Mouse (Mus musculus): ENCODE data around the gene Cped1.

The Cped1 gene

DNA sequence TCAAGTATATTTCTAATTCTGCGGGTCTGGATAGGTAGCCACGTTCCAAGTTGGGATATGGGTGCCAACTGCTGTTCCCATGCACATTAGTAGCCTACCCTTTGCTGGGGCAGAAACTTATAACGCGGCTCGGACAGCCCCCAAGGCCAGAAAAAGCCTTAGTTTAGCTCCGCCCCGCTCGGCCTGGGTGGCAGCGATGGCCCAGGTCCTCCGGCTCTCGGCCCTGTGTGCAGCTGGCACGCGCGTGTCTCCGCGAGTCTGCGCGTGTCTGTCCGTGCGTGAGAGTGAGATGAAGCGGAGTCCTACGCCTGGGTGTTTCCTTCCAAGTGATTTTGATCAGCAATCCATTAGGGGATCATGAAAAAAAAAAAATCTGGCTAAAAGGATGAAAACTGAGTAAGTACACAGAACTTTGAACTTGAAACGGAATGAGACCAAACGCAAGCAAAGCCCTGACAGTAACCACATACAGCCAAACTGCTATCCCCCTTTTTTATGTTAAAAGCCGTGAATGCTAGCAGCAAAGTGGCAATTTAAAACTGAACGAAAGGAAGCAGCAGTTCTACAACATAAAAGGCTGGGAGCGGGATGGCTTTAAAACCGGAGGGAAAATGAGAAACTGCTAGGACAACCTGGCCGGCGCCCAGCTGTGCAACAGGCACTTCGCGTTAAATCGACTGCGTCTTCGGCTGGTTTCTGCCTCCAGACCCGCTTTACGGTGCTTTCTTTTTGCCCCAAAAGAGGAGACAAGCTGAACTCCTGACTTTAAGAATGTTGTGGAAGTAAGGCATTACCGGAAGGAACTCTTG is at the start of gene Cped1:
TSS of gene Cped1 (plus strand) at position 185 of the 809 bp plus-strand sequence.
- no peak for DNase-seq (ENCODE audit: low spot score in 2 of 2)

DNA sequence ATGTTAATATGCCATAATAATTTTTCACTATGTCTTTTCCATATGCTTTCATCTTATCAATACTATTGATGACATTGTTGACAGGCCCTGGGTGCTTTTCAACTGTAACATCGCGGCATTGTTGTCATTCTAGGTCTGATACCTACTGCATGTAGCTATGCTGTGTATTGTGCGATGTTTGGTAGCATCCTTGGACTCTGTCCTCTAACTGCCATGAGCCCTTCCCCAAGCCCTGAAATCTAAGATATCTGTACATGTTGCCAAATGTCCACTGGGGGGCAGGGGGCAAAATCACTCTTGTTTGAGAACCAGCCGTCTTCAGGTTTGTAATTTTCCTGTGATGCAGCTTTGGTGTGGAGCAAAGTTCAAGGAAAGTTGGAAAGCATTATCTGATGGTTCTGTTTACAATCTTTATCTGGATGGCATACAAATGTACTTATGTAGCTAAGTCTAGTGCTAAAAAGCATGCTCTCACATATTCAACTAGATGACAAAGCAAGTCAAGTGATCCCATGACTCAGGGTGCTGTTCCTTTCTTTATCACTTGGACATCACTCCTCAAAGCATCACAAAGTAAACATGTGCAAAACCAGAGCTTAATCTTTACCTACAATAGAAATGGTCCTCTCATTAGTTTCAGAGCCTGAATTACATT is 47.6 kb upstream of the Cped1 start:
- DNase-seq (ENCODE audit: low spot score in 2 of 2), result no peak

DNA sequence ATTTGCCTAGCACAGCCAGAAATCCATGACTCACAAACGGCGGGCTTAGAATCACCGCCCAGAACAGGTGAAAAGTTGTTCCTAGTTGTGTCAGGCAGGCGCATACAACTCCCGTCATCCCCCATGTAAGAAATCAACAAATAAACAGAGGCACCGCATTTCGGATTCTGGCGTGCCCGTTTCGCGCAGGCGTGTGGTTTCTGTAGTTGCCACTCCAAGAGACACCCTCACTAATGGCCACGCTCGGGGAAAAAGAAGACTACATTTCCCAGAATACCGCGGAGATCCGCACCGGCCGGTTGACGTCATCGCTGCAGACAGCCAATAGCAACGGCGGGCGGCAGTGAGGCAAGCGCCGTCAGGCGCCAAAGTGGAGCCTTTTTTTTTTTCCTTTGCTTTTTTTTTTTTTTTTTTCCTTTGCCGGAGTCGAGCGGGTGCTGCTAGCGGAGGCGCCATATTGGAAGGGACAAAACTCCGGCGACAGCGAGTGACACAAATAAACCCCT is 36.4 kb upstream of the Cped1 start, which contains the start of gene Ing3:
TSS of gene Ing3 (plus strand) at position 346 of the 506 bp plus-strand sequence.
- peak; percentile 99 for DNase-seq (ENCODE audit: low spot score in 2 of 2)

- DNase-seq (ENCODE audit: low spot score in 2 of 2), result peak; percentile 96 to 97
Observed at GRCm38 (mm10) chr6:21949771-21950448, 35.8 kb upstream of the Cped1 start.

DNA sequence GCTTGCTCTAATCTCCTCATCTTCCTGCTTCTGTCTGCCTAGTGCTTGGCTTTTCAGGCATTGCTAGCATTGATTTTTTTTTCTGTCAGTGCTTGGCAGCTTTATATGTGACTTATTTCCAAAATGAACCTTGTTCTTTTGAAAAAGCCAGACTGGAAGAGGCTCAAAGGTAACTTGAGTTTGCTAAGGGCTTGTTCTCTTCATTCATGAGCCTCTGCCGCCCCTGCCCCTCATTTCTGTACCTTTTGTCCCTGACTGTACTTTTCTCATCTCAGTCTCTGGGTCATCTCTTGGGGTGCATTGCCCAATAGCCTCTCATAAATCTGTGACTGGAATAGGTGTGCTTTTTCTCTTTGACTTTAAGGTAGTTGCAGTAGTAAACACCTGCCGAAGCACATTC is 35.0 kb upstream of the Cped1 start:
- DNase-seq (ENCODE audit: low spot score in 2 of 2), result no peak

DNA sequence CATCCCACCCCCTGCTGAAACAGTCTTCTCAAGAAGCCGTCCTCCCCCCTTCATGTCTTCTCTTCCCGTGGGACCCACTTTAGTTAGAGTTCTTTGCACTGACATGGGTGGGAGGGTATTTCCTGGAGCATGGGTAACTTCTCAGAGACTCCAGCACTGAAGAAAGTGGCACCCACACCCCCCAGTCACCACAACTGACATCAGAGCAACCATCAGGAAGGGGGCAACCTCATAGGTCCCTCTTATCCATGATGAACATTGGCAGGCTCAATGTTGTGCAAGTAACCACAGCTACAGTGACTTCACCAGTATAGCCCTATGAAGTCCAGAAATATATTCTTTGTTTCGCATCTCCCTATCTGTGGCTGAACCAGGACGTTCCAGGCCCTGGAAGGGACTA is 30.2 kb upstream of the Cped1 start:
- DNase-seq (ENCODE audit: low spot score in 2 of 2), result no peak

- no peak for DNase-seq (ENCODE audit: low spot score in 2 of 2)
Observed at GRCm38 (mm10) chr6:21958922-21959321, 26.8 kb upstream of the Cped1 start.

- no peak for DNase-seq (ENCODE audit: low spot score in 2 of 2)
Observed at GRCm38 (mm10) chr6:21959909-21960308, 25.8 kb upstream of the Cped1 start.

DNA sequence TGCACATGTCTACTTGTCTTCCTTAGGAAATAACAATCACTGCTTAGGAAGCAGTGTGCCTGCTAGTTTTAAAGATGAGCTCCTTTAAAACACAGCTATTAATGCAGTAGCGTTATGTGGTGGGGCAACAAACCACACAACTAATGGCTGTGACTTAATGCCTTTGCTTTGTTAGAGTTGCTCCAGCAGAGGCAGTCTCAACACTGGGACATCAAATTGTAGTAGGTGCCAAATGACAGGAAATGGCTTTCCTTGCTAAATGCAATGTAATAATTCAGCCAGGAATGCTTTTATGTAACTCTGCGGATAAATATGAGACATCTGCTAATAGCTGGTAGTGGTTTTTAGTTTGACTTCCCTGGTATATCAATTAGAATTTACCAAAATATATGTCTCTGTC is 8.2 kb upstream of the Cped1 start:
- DNase-seq (ENCODE audit: low spot score in 2 of 2), result no peak

DNA sequence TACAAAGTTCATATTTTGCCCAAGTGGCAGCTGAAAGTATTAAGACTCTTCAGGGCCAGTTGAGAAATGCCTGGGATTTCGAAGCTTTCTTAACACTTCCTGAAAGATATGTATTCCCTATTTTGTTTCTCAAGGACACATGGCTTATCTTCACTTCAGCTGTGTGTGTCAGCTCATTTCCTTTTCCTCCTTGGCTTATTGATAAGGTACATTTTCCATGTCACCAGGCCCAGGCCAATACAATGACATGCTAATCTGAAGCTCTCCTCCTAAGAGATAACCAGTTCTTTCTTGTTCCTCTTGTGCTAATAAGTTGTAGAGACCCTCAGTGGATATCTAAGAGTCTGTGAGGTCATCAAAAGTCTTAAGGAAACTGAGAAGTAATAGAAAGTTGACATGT is 4.6 kb upstream of the Cped1 start:
- DNase-seq (ENCODE audit: low spot score in 2 of 2), result no peak

- DNase-seq (ENCODE audit: low spot score in 2 of 2), result peak in 1 of 2 experiments; percentile 23
Observed at GRCm38 (mm10) chr6:21984990-21985731, 555 bp upstream of the Cped1 start.

- DNase-seq (ENCODE audit: low spot score in 2 of 2), result no peak
Observed at GRCm38 (mm10) chr6:21986660-21987331, 1.1 kb downstream of the Cped1 start.

DNA sequence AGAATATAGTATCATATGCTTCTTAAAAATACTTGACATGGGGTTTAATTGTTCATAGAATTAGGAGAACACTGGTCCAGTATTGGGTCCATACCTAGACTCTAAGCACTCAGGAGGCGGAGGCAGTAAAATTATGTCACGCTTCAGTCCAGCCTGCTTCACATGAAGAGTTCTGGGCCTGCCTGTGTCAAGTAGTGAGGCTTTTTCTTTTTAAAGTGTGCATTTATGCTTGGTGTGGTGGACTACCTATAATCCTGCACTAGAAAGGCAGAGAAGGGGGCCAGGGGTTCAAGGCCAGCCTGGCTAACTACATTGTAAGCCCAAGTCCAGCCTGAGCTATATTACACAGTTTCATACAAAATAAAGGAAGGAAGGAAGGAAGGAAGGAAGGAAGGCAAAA is 1.8 kb downstream of the Cped1 start:
- DNase-seq (ENCODE audit: low spot score in 2 of 2), result no peak

DNA sequence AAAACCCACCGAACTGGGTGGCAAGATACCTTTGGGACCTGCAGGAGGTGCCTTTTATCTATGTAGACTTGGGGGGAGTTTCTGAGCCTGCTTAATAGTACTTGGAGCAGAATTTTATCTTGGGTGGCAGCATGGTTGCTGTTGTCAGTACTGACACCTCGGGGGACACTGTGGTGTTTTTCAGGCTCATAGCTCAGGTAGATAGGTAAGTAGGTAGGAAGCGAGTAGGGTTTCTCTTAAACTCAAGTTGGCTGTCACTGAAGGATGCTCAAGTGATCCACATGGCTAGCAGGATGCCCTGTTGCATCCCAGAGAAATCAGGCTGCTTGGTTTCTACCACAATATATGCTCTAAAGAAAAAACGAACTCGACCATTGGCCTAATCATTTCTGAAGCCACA is 2.6 kb downstream of the Cped1 start:
- DNase-seq (ENCODE audit: low spot score in 2 of 2), result no peak

- no peak for DNase-seq (ENCODE audit: low spot score in 2 of 2)
Observed at GRCm38 (mm10) chr6:21989081-21989480, 3.4 kb downstream of the Cped1 start.

DNA sequence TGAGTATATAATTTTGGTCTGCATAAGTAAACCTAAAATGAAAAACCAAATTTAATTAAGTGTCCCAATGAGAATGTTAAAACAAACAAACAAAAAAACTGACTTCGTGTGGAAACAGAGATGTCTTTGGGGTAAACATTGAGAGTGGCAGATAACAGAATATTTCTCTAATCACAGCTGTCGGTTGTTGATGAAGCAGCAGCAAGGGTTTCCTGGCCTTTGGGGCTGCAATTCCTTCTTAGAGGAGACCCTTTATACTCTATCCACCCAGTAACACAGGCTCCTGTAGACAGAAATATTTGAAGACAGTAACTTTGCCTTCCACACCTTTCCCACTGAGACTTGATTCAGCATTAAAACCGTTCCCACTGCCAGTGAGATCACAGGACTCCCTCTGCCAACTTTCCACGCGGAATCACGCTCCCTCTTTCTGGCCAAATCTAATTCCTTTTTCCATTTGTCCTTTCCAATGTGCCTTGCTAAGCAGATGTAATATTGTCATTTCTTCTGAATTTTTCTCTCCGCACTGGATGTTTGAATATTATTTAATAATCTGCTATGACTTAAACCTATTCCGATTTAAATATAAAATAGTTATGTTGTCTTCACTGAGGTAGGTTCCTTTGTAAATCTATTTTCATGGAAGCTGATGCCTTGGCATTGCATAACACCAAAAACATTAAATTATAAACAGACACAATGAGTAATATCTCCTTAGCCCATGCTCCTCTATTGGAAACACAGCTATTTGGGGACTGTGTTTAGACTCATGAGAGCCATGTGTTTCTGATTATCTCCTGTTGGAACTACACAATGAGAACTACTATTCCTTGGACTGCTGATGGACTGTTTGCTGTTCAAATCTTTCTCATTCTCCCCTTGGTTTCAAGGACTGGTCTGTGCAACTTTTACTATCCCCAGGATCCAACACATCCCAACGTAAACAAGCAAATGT is 4.7 kb downstream of the Cped1 start:
- no peak for DNase-seq (ENCODE audit: low spot score in 2 of 2)

- DNase-seq (ENCODE audit: low spot score in 2 of 2), result no peak
Observed at GRCm38 (mm10) chr6:21991151-21991550, 5.4 kb downstream of the Cped1 start.

DNA sequence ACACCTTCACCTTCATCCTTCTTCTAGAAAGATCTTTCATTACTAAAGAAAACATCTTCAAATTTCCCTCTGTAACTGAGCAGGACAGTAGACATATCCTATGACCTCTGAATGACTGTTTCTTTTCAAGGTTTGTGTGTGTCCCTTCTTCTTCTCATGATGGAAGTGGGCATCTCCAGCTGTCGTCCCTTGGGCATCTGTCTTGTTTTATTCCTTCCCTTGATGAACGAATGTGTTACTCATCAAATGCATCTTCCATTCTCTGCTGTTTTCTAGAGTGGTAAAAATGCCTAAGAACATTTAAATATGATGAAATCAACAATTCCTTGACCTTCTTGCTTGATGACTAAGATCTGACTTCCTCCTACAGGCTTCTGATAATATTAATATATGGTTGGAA is 7.4 kb downstream of the Cped1 start:
- DNase-seq (ENCODE audit: low spot score in 2 of 2), result no peak

- no peak for DNase-seq (ENCODE audit: low spot score in 2 of 2)
Observed at GRCm38 (mm10) chr6:21998131-21998530, 12.4 kb downstream of the Cped1 start.

DNA sequence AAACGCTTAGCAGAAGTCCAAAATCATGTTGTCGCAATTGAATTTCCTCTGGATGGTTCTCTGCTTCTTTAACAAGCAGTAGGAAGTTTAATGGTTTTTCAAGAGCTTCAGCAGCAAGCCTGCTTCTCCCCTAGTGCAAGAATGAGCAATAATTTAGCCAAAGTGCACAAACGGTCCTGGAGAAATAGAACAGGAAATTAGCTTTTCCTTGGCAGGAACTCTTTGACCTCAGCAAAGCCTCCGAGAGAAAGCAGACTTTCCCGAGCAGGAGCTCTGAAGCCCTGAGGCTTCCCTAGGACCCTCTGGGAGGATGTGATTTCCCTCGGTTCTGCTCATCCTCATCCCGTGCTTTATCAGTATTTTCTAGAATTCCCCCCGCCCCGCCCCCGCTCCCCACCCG is 13.3 kb downstream of the Cped1 start:
- no peak for DNase-seq (ENCODE audit: low spot score in 2 of 2)

Data from frontal cortex, postnatal 10 days (tissue).